Mouse (Mus musculus) left cerebral cortex, adult 2 months (tissue): ENCODE measurements at regions not wholly inside any gene's neighbourhood (a gene's known extent, or its start where the extent isn't known, plus 50 kb on each side); places are given as distances from the start of the nearest gene placed in this dataset.
"Not testable (repeated sequence)": the region's sequence is repeated elsewhere in the genome, so short reads cannot be mapped to it uniquely, and the experiment has no call there.

Source experiments
- DNase-seq, 2 experiments: peaks; one replicate each; pipeline ENCODE4 v3.0.0; 2021 to 2022; ENCODE audit warnings: low spot score in 2 of 2, mixed read lengths in 1 of 2; ENCODE audit errors: extremely low spot score in 1 of 2
- H3K27ac ChIP-seq: fragments of 200-600 bp; 2 replicates; pipeline ENCODE4 v1.8.1; 2022
- H3K4me3 ChIP-seq: fragments of 200-600 bp; 2 replicates; pipeline ENCODE4 v1.8.1; 2022
- CTCF ChIP-seq: fragments of 200-600 bp; IDR thresholded peaks from 2 replicates; pipeline ENCODE4 v1.8.1; 2022; ENCODE audit warnings: antibody characterized with exemption, mild to moderate bottlenecking, moderate library complexity
- intact Hi-C: fragments of 180-260 bp; cut with DNase I; formaldehyde crosslinking; loops from one replicate; pipeline ENCODE4 v1.15.1; 2025

DNA sequence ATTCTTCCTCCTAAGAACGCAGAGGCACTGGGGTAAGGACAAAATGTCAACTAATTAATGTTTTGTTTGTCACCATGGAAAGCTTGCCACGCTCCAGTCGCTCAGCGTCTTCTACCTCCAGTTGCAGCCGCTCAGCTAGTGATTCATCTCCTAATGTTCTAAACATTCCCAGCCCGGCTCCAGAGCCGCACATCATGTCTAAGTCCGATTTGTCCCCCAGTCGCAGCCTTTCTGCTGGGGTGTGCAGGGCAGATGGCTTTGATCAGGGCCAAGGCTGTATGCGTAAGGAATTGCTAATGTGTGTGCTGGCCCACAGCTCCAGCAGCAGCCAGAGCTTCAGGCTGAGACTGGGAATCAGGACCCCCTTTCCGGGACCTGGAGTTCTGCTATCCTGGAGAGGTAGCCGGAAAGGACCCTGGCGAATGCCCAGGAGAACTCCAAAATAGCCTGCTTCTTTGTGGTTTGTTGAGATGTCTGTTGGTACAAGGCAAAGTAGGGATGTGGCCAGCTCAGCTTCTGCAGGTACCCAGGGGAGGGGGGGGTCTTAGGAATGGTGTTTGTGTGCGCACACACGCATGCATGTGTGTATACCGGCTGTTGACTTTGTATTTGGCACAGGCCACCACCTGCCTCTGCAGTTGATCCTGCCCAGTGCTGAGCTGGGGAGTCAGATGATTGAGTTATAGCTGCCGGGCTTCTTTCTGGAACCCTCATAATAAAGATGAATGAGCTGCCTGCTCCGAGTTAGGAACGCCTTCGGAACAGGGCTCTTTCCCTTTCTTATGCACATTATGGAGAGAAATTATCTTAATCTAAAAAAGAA is 143.0 kb upstream of the Kcng1 start:
- no peak for TF ChIP-seq CTCF
- no peak for DNase-seq
- peak overlapping the region; percentile 25; the same call in 1 of the 2 replicates for H3K27ac ChIP-seq
- no peak overlapping the region for H3K4me3 ChIP-seq
- intact Hi-C loops: loop anchor here (2.0 to 5.0 kb wide), 2 partner anchors 16 to 67 kb away; no protein-coding TSS in a partner anchor

DNA sequence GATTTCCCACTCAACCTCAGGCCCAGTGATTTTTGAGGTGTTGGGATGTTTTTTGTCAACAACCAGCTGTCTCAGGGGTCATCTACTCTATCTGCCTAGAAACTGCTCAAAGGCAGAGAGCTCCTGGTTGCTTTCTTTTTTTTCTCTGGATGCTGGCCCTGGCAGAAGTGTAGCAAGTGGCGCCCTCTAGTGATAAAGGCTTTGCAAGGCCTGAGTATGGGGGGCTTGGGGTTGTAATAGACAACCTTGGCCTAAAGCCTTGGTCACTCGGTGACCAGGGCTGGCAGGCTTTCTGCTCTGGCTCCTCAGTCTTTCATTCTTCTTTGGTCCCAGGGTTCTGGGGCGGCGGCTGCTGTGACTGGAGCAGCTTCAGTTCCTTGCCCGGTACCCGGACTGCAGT is 142.0 kb upstream of the Kcng1 start:
- no peak for DNase-seq
- Histone ChIP-seq H3K27ac (no peak overlapping the region), H3K4me3 (no peak overlapping the region)
- TF ChIP-seq CTCF: peak; percentile 52
- intact Hi-C loops: loop anchor here (5.0 kb wide), 1 partner anchor 66 kb away; no protein-coding TSS in a partner anchor

DNA sequence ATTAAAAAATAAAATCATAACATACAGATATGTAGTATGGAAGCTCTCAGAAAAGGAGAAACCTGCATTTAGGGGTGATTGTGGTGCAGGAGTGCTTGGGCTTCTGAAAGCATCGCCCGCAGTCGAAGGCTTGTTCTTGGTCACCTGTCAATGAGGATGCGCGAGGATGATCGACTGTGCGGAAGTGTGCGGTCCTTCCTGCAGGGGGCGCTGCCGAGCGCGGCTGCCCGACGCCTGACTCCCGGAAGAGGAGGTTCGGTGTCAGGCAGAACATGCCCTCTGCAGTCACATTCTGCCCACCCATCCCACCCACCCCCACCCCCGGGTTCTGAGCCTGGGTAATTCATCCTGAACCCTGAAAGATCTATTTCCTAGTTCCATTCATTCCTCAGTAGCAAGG is 133.6 kb upstream of the Kcng1 start:
- DNase-seq: no peak
- Histone ChIP-seq H3K4me3 (no peak overlapping the region), H3K27ac (no peak overlapping the region)
- intact Hi-C loops: no loop called here
- peak; percentile 46 for TF ChIP-seq CTCF

DNA sequence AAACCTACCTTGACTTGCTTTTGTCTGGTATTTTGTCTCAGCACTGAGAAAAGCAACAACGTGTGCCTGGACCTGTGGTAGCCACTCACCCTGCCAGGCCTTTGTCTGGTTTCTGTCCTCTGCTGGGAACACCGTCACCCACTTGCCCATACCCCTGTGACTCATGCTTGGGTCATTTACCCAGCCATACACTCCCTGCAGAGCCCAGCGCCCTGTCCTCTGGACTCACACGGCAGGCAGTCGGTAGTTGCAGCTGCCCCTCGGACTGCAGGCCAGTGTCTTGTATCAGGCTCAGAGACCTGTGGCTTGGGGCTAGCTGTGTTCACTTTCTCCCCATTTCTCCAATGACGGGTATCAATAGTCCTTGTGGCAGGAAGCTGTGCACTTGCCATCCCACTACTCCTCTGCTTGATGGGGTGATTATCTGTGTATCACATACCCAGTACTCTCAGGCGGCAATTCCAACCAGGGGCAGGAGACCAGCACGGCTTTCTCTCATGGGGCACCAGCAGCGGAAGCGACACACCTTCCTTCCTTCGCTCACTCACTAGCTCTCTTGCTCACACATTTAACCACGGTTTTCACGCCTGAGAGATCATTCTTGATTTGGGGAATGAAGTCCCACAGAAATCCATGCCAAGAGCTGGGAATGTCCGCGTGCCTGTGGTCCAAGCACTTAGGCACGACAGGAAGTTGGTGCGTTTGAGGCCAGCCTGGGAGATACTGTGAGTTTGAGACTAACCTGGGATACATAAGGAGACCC is 132.8 kb upstream of the Kcng1 start:
- Histone ChIP-seq H3K4me3 (no peak overlapping the region), H3K27ac (no peak overlapping the region)
- no peak for DNase-seq
- intact Hi-C loops: no loop called here
- no peak for TF ChIP-seq CTCF

DNA sequence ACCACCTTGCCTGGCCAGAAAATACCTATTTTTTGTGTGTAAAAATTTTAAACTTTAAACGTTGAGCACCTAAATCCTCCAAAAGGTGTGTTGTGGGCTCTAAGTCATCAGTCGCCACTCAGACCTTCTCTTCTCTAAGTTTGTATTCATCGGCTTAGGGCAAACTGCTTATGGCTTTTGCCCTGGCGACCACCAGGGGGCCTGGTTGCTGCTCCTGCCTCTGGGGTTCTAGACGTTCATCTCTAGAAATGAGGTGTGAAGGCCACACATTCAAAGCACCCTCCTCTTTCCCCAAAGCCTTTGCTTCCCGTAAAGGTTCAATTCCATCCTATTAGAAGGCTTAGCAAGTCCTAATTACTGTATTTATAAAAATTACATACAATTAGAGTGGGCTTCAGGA is 131.3 kb upstream of the Kcng1 start:
- intact Hi-C loops: loop anchor here (2.0 kb wide), 1 partner anchor 32 kb away; no protein-coding TSS in a partner anchor
- TF ChIP-seq CTCF: peak; percentile 54
- no peak overlapping the region for H3K27ac ChIP-seq
- DNase-seq: no peak
- H3K4me3 ChIP-seq: no peak overlapping the region

DNA sequence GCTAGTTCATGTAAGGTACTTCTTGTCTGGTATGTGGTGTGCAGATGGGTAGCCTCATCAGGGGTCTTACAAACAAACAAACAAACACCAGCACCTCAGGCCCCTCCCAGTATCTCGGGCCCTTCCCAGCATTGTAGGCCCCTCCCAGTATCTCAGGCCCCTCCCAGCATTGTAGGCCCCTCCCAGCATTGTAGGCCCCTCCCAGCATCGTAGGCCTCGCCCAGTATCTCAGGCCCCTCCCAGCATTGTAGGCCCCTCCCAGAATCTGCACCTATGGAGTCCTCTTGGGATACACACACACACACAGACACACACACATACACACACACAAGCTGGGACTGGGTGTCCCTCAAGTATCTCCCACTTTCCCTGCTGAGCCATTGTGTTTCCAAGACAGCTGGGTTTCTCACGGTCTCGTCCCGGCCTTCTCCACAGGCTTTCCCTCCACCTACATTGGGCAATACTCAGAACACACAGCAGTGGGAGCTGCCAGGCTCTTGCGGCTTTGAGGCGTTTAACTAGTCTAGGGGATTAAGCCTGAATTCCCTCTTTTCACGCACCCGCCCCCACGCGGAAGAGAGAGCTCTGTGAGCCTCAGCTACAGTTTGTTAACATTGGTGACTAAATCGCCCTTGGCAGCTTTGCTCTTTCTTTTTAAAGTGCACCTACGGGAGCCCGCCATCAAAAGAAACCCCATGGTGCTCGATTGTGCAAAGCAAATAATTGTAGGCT is 121.4 kb upstream of the Kcng1 start:
- no peak overlapping the region for H3K27ac ChIP-seq

DNA sequence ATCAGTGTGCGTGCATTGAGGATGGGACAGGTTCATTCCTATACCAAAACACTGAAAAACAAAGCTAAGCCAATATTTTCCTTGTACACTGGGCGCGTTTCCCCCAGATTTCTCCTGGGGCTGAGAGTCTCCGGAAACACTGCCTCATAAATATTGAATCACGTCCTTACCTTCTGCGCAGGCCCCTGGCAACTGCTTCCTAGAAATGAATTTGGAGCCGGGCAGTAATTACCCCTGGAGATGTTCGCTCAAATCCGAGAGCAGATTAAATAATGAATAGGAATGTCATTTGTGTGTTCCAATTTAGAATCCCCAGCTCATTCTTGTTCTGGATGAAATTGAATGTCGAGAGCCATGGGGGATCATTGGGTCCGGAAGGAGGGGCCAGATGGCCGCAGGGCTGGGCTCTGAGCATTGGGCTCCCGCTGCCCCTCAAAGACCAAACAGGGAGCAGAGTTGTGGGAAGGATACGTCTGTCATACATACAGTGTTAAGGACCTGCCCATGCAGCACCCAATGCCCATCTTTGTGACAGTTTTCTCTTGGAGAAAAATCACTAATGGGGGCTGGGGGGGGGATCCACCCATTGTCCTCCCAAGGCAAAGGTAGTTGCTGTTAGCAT is 117.7 kb upstream of the Kcng1 start:
- no peak for TF ChIP-seq CTCF
- no peak overlapping the region for H3K27ac ChIP-seq
- intact Hi-C loops: no loop called here
- no peak overlapping the region for H3K4me3 ChIP-seq
- no peak for DNase-seq

More for the DNA sequence above, 121.4 kb upstream of the Kcng1 start:
- H3K4me3 ChIP-seq: no peak overlapping the region
- intact Hi-C loops: loop anchor here (2.0 kb wide), 1 partner anchor 72 kb away; no protein-coding TSS in a partner anchor
- DNase-seq: peak; percentile 42 to 54
- peak; percentile 6 for TF ChIP-seq CTCF

DNA sequence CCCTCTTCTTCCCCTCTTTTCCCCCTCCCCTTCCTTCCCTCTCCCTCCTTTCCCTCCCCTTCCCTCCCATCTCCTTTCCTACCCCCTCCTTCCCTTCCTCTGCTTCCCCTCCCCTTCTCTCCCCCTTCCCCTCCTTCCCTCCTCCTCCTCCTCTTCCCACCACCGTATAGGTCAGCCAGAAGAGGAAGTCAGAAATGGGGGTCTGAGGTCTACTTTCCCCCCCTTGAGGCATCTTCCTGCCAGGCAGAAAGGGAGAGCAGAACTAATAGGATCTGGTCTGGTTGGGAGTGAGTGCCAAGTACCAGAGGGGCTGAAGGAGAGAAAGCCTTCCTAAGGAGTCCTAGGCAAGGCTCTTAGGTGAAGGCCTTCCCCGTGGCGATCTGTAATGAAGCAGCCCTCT is 114.8 kb upstream of the Kcng1 start:
- no peak for TF ChIP-seq CTCF
- no peak overlapping the region for H3K4me3 ChIP-seq
- H3K27ac ChIP-seq: no peak overlapping the region
- DNase-seq: no peak
- intact Hi-C loops: no loop called here

DNA sequence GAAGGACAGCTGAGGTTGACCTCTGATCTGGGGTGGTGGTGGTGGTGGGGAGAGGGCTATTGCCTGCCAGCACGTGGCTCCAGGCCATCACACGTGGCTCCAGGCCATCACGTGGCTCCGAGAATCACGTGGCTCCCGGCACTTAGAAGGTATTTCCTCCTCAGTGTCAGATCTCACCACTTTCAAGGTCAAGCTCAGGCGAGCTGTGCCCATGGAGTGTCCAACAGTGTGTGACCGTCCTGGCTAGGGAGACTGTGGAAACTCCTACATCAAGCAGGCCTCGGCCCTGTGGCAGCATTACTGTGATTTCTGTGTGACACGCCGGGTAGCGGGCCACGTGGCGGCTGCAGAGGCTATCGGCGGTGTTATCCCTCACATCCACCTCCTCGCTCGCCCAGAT is 111.8 kb upstream of the Kcng1 start:
- Histone ChIP-seq H3K27ac (no peak overlapping the region), H3K4me3 (no peak overlapping the region)
- intact Hi-C loops: no loop called here
- DNase-seq: no peak
- no peak for TF ChIP-seq CTCF

DNA sequence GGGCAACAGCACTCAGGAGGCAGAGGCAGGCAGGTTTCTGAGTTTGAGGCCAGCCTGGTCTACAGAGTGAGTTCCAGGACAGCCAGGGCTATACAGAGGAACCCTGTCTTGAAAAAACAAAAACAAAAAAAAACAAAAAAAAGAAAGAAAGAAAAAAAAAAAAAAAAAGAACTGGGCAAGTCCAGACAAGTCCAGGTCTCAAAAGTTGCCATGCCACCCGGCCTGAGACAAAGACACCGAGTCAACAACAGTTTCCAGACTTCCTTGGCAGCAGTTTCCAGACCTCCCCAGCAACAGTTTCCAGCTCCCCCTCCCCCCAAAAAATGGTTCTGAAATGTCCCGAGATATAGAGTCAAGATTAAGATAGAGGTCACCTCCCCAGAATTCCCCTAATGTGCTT is 110.6 kb upstream of the Kcng1 start:
- H3K27ac ChIP-seq, DNase-seq, H3K4me3 ChIP-seq, intact Hi-C loops: not testable (repeated sequence)

DNA sequence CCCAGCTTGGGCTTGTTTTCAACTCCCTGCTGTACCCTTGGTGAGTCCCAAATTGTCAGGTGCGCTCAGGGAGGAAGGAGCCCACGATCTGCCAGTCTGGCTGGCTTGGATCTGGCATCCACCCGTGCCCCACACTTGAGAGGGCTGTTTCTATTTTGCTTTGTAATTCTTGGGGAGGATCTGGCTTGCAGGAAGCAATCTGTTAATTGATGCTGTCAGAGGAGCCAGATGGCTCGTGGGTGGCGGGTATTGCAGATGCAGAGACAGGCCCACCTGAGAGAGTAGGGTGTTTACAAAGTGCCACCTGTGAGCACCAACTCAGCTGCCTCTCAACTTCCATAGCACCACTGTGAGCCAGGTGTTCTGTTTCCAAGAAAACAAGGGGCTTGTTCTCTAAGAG is 99.1 kb upstream of the Kcng1 start:
- TF ChIP-seq CTCF: no peak
- no peak overlapping the region for H3K4me3 ChIP-seq
- intact Hi-C loops: loop anchor here (2.0 kb wide), 1 partner anchor 60 kb away; no protein-coding TSS in a partner anchor
- no peak overlapping the region for H3K27ac ChIP-seq
- DNase-seq: peak; percentile 52 to 60
